Mouse (Mus musculus): ENCODE data around the gene Olfr324. TPM values are rescaled to one million over a fixed set of nuclear protein-coding genes. Genes with fewer than 3 reads are reported as not detected.

Olfr324 gene
- total and polyA plus RNA-seq, 3 experiments = not detected

- TF ChIP-seq CTCF (IDR thresholded peaks at IDR 0.05 in 2 of 3, conservative IDR thresholded peaks at IDR 0.05 in 1 of 3; ENCODE audit: control insufficient read depth in 1 of 3, insufficient read depth in 1 of 3, low read depth in 2 of 3, low read length in 3 of 3, poor library complexity in 1 of 3, severe bottlenecking in 1 of 3) = no peak
- no peak for TF ChIP-seq RCOR1 (IDR thresholded peaks at IDR 0.05; ENCODE audit: low read depth, low read length)
- TF ChIP-seq BHLHE40 (IDR thresholded peaks at IDR 0.05; ENCODE audit: borderline replicate concordance, low read depth, low read length) = no peak
- no peak for TF ChIP-seq MAFK (IDR thresholded peaks at IDR 0.05; ENCODE audit: borderline replicate concordance, low read depth, low read length)
- no peak for TF ChIP-seq ZMIZ1 (IDR thresholded peaks at IDR 0.05; ENCODE audit: low read depth, low read length)
- TF ChIP-seq ZC3H11A (IDR thresholded peaks at IDR 0.05; ENCODE audit: low read depth, low read length) = no peak
- no peak for TF ChIP-seq POLR2AphosphoS5 (IDR thresholded peaks at IDR 0.05; ENCODE audit: borderline replicate concordance, low read depth, low read length)
- no peak for TF ChIP-seq TCF12 (IDR thresholded peaks at IDR 0.05; ENCODE audit: low read depth, low read length)
- no peak for TF ChIP-seq NELFE (IDR thresholded peaks at IDR 0.05; ENCODE audit: low read depth, low read length)
- H3K4me3 ChIP-seq (ENCODE audit: control insufficient read depth in 1 of 2, insufficient read depth in 1 of 2, low read depth in 2 of 2, low read length in 2 of 2) = no peak within 1 kb of the TSS
- H3K9ac ChIP-seq (ENCODE audit: control insufficient read depth, low read depth, low read length, poor library complexity, severe bottlenecking) = no peak within 1 kb of the TSS
- H3K4me1 ChIP-seq (ENCODE audit: control insufficient read depth in 1 of 2, insufficient read depth in 2 of 2, low read length in 2 of 2) = 0 out of 4 replicates have a peak, but pooled peaks cover 0 to 3% of the 10 kb centered on the region in 2 experiments
- H3K27ac ChIP-seq (ENCODE audit: control insufficient read depth, low read depth, low read length) = no peak within 1 kb of the TSS
- no peaks in the 10 kb centered on the region for H3K9me3 ChIP-seq (replicated peaks; ENCODE audit: insufficient read depth, low read length)
- no peaks in the 10 kb centered on the region for H3K79me2 ChIP-seq (ENCODE audit: control insufficient read depth, insufficient read depth, low read length, poor library complexity)
- peaks cover 2 to 5% of the 10 kb centered on the region in 2 experiments; a peak in 2 of 4 replicates for H3K27me3 ChIP-seq (ENCODE audit: control insufficient read depth in 1 of 2, insufficient read depth in 2 of 2, low read length in 2 of 2)
- no peaks in the 10 kb centered on the region for H3K36me3 ChIP-seq (ENCODE audit: control insufficient read depth in 1 of 2, insufficient read depth in 2 of 2, low read length in 2 of 2)
- no peak for DNase-seq (ENCODE audit: low read depth, low spot score)
Measured at GRCm38 (mm10) chr11:58555536-58555935, 39.4 kb upstream of the Olfr324 start, which contains the start of gene Olfr328. Gene Olfr328, minus strand, starts transcription at chr11:58555636.

DNA sequence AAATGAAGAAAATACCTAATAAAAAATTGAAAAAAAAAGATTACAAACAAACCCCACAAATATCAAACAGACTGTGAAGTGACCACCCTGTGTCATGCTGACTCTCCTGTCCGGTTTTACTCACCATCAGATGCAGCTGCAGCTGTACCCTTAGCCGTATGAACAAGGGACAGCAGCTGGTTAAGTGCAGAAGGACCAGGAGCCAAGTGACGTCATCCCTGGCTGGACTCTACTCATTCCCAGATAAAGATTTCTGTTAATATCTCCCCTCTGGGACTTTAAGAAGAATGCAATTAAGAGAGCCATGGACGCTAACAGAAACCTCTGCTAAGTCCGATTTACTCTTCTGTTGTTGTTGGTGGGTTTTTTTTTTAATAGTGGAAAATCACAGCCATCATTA is 24.5 kb upstream of the Olfr324 start, which contains the start of gene Olfr224:
TSS of gene Olfr224 (minus strand) at position 149 of the 400 bp plus-strand sequence.
- no peak for TF ChIP-seq NELFE (IDR thresholded peaks at IDR 0.05; ENCODE audit: low read depth, low read length)
- no peak for TF ChIP-seq E2F4 (IDR thresholded peaks at IDR 0.05; ENCODE audit: borderline replicate concordance, low read depth, low read length)
- no peak for TF ChIP-seq HCFC1 (IDR thresholded peaks at IDR 0.05; ENCODE audit: low read depth, low read length)
- no peak for TF ChIP-seq MAZ (IDR thresholded peaks at IDR 0.05; ENCODE audit: low read depth, low read length)
- no peak for TF ChIP-seq CHD1 (IDR thresholded peaks at IDR 0.05; ENCODE audit: low read depth, low read length)
- TF ChIP-seq TCF12 (IDR thresholded peaks at IDR 0.05; ENCODE audit: low read depth, low read length) = no peak
- TF ChIP-seq ZMIZ1 (IDR thresholded peaks at IDR 0.05; ENCODE audit: low read depth, low read length) = no peak
- no peak for TF ChIP-seq CHD2 (IDR thresholded peaks at IDR 0.05; ENCODE audit: low read length)
- TF ChIP-seq USF2 (IDR thresholded peaks at IDR 0.05; ENCODE audit: borderline replicate concordance in 1 of 2, insufficient read depth in 1 of 2, low read depth in 1 of 2, low read length in 2 of 2) = no peak
- TF ChIP-seq ZKSCAN1 (IDR thresholded peaks at IDR 0.05; ENCODE audit: low read depth, low read length) = no peak
- TF ChIP-seq TAL1 (IDR thresholded peaks at IDR 0.05; ENCODE audit: low read length) = no peak
- no peak for TF ChIP-seq POLR2AphosphoS5 (IDR thresholded peaks at IDR 0.05; ENCODE audit: borderline replicate concordance, low read depth, low read length)
- no peak for TF ChIP-seq ZNF384 (IDR thresholded peaks at IDR 0.05; ENCODE audit: low read depth, low read length)
- H3K27me3 ChIP-seq (ENCODE audit: control insufficient read depth in 1 of 2, insufficient read depth in 2 of 2, low read length in 2 of 2) = peaks cover 2% of the 10 kb centered on the region in 2 experiments; a peak in 2 of 4 replicates
- H3K27ac ChIP-seq (ENCODE audit: control insufficient read depth, low read depth, low read length) = no peak within 1 kb of the TSS
- no peak for DNase-seq (ENCODE audit: low read depth, low spot score)
- no peak within 1 kb of the TSS for H3K9ac ChIP-seq (ENCODE audit: control insufficient read depth, low read depth, low read length, poor library complexity, severe bottlenecking)
- no peaks in the 10 kb centered on the region for H3K79me2 ChIP-seq (ENCODE audit: control insufficient read depth, insufficient read depth, low read length, poor library complexity)
- no peaks in the 10 kb centered on the region for H3K9me3 ChIP-seq (replicated peaks; ENCODE audit: insufficient read depth, low read length)
- H3K4me3 ChIP-seq (ENCODE audit: control insufficient read depth in 1 of 2, insufficient read depth in 1 of 2, low read depth in 2 of 2, low read length in 2 of 2) = no peak within 1 kb of the TSS
- H3K36me3 ChIP-seq (ENCODE audit: control insufficient read depth in 1 of 2, insufficient read depth in 2 of 2, low read length in 2 of 2) = no peaks in the 10 kb centered on the region
- H3K4me1 ChIP-seq (ENCODE audit: control insufficient read depth in 1 of 2, insufficient read depth in 2 of 2, low read length in 2 of 2) = no peaks in the 10 kb centered on the region

All from MEL (cell line).